Mouse (Mus musculus) cortical plate, adult 2 months (tissue): ENCODE results near the gene Armc10.
"Not testable (repeated sequence)": the region's sequence is repeated elsewhere in the genome, so short reads cannot be mapped to it uniquely, and the experiment has no call there.

ENCODE experiments used
- CTCF ChIP-seq: fragments of 200-500 bp; IDR thresholded peaks from 2 replicates; pipeline ENCODE4 v1.5.1; 2011; ENCODE audit warnings: mild to moderate bottlenecking, control low read depth, low read length; ENCODE audit not compliant: insufficient read depth; ENCODE audit errors: extremely low read depth
- POLR2A ChIP-seq: fragments of 200-500 bp; IDR thresholded peaks from 2 replicates; pipeline ENCODE4 v1.6.1; 2011; ENCODE audit warnings: mild to moderate bottlenecking, low read length, control low read depth; ENCODE audit not compliant: insufficient read depth; ENCODE audit errors: extremely low read depth

GRCm38 (mm10) chr5:21699555-21699954, 53.9 kb downstream of the Armc10 start:
- TF ChIP-seq CTCF, POLR2A: not testable (repeated sequence)
